Mouse (Mus musculus): ENCODE measurements at regions not wholly inside any gene's neighbourhood (a gene's known extent, or its start where the extent isn't known, plus 50 kb on each side); places are given as distances from the start of the nearest gene placed in this dataset.

DNA sequence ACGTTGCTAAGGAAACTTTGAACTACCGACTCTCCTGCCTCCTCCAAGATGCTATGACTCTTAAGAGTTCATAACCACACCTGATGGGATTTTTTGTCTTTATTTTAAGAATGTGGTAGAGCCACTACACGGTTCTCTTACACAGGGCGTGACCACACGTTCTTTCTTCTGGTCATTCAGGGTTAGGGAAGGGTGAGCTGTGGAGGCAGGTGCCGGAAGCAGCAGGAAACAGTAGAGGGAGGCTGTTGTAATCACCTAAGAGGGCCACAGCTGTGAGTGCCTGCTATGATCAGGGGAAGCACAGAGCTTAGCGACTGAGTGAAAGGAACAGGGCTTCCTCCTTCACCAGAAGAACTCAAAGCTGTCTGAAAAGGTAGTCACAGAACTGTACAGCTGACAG is 50.6 kb upstream of the Larp1 start:
- Histone ChIP-seq H3K4me1 (ENCODE audit: control insufficient read depth, insufficient read depth, low read length) (no peaks in the 10 kb centered on the region), H3K4me3 (ENCODE audit: insufficient read depth, low read length) (no peak overlapping the region), H3K27ac (ENCODE audit: insufficient read depth, low read length) (no peak overlapping the region)
- no peak for TF ChIP-seq POLR2A (IDR thresholded peaks at IDR 0.05; ENCODE audit: low read depth, low read length)
- no peak for TF ChIP-seq CTCF (IDR thresholded peaks at IDR 0.05; ENCODE audit: borderline replicate concordance, insufficient read depth, low read length)

DNA sequence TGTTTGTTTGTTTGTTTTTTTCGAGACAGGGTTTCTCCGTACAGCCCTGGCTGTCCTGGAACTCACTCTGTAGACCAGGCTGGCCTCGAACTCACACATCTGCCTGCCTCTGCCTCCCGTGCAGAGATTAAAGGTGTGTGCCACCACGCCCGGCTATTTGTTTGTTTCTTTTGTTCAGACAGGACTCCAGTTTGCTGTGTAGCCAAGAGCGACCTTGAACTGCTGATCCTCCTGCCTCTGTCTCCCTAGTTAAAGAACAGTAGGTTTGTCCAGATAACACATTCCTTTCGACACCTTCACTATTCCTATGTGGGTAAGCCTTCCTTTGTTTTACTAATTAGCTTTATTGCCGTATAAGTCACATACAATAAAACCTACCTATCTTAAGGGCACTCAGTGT is 52.0 kb upstream of the Larp1 start:
- Histone ChIP-seq H3K27ac (ENCODE audit: insufficient read depth, low read length) (no peak overlapping the region), H3K4me1 (ENCODE audit: control insufficient read depth, insufficient read depth, low read length) (no peaks in the 10 kb centered on the region), H3K4me3 (ENCODE audit: insufficient read depth, low read length) (no peak overlapping the region)
- TF ChIP-seq POLR2A (IDR thresholded peaks at IDR 0.05; ENCODE audit: low read depth, low read length) (no peak), CTCF (IDR thresholded peaks at IDR 0.05; ENCODE audit: borderline replicate concordance, insufficient read depth, low read length) (no peak)

DNA sequence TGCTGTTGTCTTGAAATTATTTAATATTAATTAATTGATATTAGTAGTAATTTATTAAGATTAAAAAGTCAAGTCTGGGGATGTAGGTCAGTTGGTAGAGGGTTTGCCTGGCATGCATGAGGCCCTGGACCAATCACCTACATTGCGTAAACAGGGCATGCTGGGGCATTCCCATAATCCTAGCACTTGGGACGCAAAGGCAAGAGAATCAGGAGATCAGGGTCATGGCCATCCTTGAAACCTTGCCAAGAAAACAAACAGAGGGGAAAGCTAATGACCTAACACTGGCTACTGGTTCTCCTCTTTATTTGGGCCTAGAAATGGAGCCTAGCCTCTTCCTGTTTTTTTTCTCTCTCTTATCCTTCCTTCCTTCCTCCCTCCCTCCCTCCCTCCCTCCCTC is 52.8 kb upstream of the Larp1 start:
- TF ChIP-seq POLR2A (IDR thresholded peaks at IDR 0.05; ENCODE audit: low read depth, low read length) (no peak), CTCF (IDR thresholded peaks at IDR 0.05; ENCODE audit: borderline replicate concordance, insufficient read depth, low read length) (no peak)
- H3K27ac ChIP-seq (ENCODE audit: insufficient read depth, low read length), result no peak overlapping the region
- no peaks in the 10 kb centered on the region for H3K4me1 ChIP-seq (ENCODE audit: control insufficient read depth, insufficient read depth, low read length)
- H3K4me3 ChIP-seq (ENCODE audit: insufficient read depth, low read length), result no peak overlapping the region

DNA sequence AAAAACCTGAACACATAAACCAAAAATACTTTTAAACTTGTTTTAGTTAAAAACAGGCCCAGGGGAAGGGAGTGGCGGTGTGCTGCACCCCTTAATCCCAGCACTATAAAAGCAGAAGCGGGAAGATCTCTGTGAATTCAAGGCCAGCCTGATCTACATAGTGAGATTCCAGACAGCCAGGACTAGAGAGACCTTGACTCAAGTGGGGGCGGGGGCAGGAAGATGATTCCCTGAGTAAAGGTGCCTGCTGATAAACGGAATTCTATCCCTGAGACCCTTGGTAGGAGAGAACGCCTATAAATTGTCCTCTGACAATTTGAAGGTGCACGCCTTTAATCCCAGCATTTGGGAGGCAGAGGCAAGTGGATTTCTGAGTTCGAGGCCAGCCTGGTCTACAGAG is 53.4 kb upstream of the Larp1 start:
- Histone ChIP-seq H3K4me3 (ENCODE audit: insufficient read depth, low read length) (no peak overlapping the region), H3K27ac (ENCODE audit: insufficient read depth, low read length) (no peak overlapping the region)
- no peak for TF ChIP-seq CTCF (IDR thresholded peaks at IDR 0.05; ENCODE audit: borderline replicate concordance, insufficient read depth, low read length)

DNA sequence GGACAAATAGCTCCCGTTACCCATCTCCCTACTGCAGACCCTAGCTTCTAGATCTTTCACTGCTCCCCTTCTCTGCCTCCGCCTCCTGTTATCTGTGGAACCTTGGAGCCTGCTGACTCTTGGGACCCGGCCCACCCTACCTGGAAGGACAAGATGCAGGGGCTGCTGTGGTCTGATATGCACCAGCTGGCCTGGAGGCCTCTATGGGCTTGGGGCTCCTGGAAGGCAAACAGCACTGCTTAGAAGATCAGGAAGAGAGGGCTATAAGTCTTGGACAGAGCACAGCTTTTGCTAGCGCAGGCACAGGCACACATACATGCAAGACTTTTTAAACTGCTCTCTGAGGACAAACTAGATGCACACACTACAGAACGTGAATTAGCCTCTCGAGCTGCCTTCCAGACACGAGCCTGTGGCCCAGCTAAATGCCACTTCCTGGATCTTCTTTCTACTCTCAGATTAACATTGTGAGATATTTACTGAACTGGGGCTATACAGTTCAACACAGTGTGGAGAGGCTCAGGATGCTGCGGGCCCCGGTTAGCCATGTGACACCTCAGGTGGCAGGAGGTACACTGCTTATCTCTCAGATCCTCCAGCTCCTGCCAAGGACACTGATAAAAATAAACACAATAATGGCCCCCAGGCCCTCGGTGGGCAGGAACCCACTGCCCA is 54.2 kb upstream of the Larp1 start:
- TF ChIP-seq CTCF (IDR thresholded peaks at IDR 0.05; ENCODE audit: borderline replicate concordance, insufficient read depth, low read length) (no peak), POLR2A (IDR thresholded peaks at IDR 0.05; ENCODE audit: low read depth, low read length) (no peak)
- H3K27ac ChIP-seq (ENCODE audit: insufficient read depth, low read length), result no peak overlapping the region
- H3K4me1 ChIP-seq (ENCODE audit: control insufficient read depth, insufficient read depth, low read length), result no peaks in the 10 kb centered on the region
- H3K4me3 ChIP-seq (ENCODE audit: insufficient read depth, low read length), result no peak overlapping the region

More for the DNA sequence above, 53.4 kb upstream of the Larp1 start:
- H3K4me1 ChIP-seq (ENCODE audit: control insufficient read depth, insufficient read depth, low read length), result no peaks in the 10 kb centered on the region

DNA sequence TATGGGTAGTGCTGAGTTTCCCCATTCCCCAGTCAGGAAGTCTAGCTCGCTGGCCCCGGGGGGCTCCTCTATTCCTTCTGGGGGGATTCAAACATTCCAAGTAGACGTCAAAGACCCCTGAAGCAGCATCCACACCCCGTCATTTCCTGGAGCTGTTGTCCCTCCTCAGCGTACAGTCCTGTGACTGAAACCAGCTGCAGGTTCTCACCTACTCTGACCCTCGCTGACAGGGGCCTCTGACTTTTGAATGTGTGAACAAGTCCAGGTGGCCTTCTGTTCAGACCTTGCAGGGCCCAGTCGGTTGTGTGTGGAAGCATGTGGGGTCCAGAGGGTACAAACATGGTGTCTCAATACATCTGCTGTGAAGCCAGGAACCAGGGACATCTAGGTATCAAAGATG is 55.2 kb upstream of the Larp1 start:
- H3K4me3 ChIP-seq (ENCODE audit: insufficient read depth, low read length), result no peak overlapping the region
- no peak overlapping the region for H3K27ac ChIP-seq (ENCODE audit: insufficient read depth, low read length)
- H3K4me1 ChIP-seq (ENCODE audit: control insufficient read depth, insufficient read depth, low read length), result no peaks in the 10 kb centered on the region
- TF ChIP-seq POLR2A (IDR thresholded peaks at IDR 0.05; ENCODE audit: low read depth, low read length) (no peak), CTCF (IDR thresholded peaks at IDR 0.05; ENCODE audit: borderline replicate concordance, insufficient read depth, low read length) (no peak)

- Histone ChIP-seq H3K4me1 (ENCODE audit: control insufficient read depth, insufficient read depth, low read length) (no peaks in the 10 kb centered on the region), H3K27ac (ENCODE audit: insufficient read depth, low read length) (no peak overlapping the region), H3K4me3 (ENCODE audit: insufficient read depth, low read length) (no peak overlapping the region)
- TF ChIP-seq CTCF (IDR thresholded peaks at IDR 0.05; ENCODE audit: borderline replicate concordance, insufficient read depth, low read length), result no peak
- no peak for TF ChIP-seq POLR2A (IDR thresholded peaks at IDR 0.05; ENCODE audit: low read depth, low read length)
Measured at GRCm38 (mm10) chr11:57952619-57953018, 56.2 kb upstream of the Larp1 start.

DNA sequence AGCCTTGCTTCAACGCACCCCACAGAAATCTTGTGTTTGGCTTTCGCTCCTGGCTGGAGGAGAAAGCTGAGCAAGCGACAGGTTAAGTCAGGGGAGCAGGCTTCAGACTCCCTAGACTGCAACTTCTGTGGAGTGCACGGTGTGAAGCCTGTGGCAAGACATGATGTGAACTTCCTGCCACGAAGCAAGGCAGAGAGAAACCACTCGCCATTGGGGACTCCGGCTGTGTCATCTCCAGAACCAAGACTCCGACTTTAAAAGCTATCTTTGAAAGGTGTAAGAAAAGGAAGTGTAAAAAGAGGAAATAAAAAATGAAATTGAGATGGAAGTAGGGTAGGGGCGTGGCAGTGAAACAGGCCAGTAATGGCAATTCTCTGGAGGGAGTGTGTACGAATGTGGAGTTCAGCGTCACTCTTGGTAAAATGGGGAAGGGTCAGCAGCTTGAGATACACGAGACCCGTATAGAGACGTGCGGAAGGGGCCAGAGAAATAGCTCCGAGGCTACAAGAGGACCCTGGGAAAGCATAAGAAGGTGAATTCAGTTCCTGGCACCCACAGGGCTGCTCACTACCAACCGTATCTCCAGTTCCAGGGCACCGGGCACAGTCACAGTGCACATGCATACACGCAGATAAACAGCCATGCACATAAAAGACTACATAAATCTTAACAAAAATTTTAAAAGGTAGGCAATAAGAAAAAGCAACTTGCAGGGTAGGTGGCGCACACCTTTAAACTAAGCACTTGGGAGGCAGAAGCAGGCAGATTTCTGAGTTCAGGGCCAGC is 57.1 kb upstream of the Larp1 start:
- TF ChIP-seq POLR2A (IDR thresholded peaks at IDR 0.05; ENCODE audit: low read depth, low read length) (no peak), CTCF (IDR thresholded peaks at IDR 0.05; ENCODE audit: borderline replicate concordance, insufficient read depth, low read length) (no peak)
- H3K27ac ChIP-seq (ENCODE audit: insufficient read depth, low read length), result no peak overlapping the region
- H3K4me3 ChIP-seq (ENCODE audit: insufficient read depth, low read length), result no peak overlapping the region
- H3K4me1 ChIP-seq (ENCODE audit: control insufficient read depth, insufficient read depth, low read length), result no peaks in the 10 kb centered on the region

DNA sequence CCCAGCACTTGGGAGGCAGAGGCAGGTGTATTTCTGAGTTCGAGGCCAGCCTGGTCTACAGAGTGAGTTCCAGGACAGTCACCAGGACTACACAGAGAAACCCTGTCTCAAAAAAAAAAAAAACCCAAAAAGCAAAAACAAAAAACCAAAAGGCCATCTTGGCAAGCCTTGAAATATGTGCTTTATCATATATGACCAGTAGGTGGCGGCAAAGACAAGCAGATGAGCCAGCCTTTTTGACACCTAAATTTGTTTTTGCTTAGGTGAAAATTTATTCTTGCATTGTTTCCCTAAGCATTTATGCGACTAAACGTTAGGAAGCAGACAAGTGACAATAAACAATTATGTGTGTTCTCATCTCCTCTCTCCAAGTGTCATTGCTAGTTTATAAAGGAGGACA is 57.9 kb upstream of the Larp1 start:
- no peak overlapping the region for H3K27ac ChIP-seq (ENCODE audit: insufficient read depth, low read length)
- H3K4me1 ChIP-seq (ENCODE audit: control insufficient read depth, insufficient read depth, low read length), result no peaks in the 10 kb centered on the region
- TF ChIP-seq CTCF (IDR thresholded peaks at IDR 0.05; ENCODE audit: borderline replicate concordance, insufficient read depth, low read length) (no peak), POLR2A (IDR thresholded peaks at IDR 0.05; ENCODE audit: low read depth, low read length) (no peak)
- H3K4me3 ChIP-seq (ENCODE audit: insufficient read depth, low read length), result no peak overlapping the region

DNA sequence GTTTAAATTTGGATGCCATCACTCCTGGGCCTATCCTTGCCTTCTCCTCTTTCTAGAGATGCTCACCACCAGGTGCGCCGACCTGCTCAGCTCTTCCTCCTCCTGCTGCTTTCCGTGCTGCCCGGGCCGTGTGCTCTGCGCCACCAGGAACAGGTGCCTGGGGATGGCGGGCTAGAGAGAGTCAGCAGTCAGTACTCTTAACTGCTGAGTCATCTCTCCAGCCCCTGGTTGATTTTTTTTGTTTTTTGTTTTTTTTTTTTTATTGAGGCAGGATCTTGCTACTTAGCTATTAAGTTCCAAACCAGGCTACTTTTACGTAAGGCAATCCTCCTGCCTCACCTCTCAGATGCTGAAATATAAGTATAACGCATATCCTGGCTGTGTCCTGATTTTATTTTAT is 59.8 kb upstream of the Larp1 start:
- TF ChIP-seq POLR2A (IDR thresholded peaks at IDR 0.05; ENCODE audit: low read depth, low read length), result no peak
- TF ChIP-seq CTCF (IDR thresholded peaks at IDR 0.05; ENCODE audit: borderline replicate concordance, insufficient read depth, low read length), result no peak
- no peak overlapping the region for H3K4me3 ChIP-seq (ENCODE audit: insufficient read depth, low read length)
- H3K27ac ChIP-seq (ENCODE audit: insufficient read depth, low read length), result no peak overlapping the region
- H3K4me1 ChIP-seq (ENCODE audit: control insufficient read depth, insufficient read depth, low read length), result no peaks in the 10 kb centered on the region

Measured in embryonic fibroblast, embryonic 13.5 days (primary cell).